Mouse (Mus musculus) frontal cortex, adult 2 months (tissue): ENCODE measurements at regions not wholly inside any gene's neighbourhood (a gene's known extent, or its start where the extent isn't known, plus 50 kb on each side); places are given as distances from the start of the nearest gene placed in this dataset.

Source experiments
- DNase-seq, 2 experiments: peaks; one replicate each; pipeline ENCODE4 v3.0.0; 2022; ENCODE audit warnings: low spot score in 1 of 2; ENCODE audit errors: extremely low spot score in 1 of 2

- DNase-seq: no peak
These were observed 244.0 kb upstream of the Gnaz start for GRCm38 (mm10) chr10:74722971-74723370.

- DNase-seq: no peak
These were observed 217.5 kb upstream of the Gnaz start for GRCm38 (mm10) chr10:74749446-74749845.

GRCm38 (mm10) chr10:74750879-74751278 is 216.1 kb upstream of the Gnaz start:
- no peak for DNase-seq

GRCm38 (mm10) chr10:74760734-74761133 is 206.2 kb upstream of the Gnaz start:
- DNase-seq: peak in 1 of 2 experiments; percentile 2

GRCm38 (mm10) chr10:74789245-74789644 is 177.7 kb upstream of the Gnaz start:
- DNase-seq: no peak

- DNase-seq: no peak
These were observed 177.0 kb upstream of the Gnaz start for GRCm38 (mm10) chr10:74789987-74790386.

- DNase-seq: no peak
These were observed 143.6 kb upstream of the Gnaz start for GRCm38 (mm10) chr10:74823395-74823794.

- DNase-seq: no peak
These were observed 132.6 kb upstream of the Gnaz start for GRCm38 (mm10) chr10:74834359-74834758.

GRCm38 (mm10) chr10:74848372-74848771 is 118.6 kb upstream of the Gnaz start:
- DNase-seq: peak; percentile 57 to 90

- DNase-seq: peak in 1 of 2 experiments; percentile 27
These were observed 111.8 kb upstream of the Gnaz start for GRCm38 (mm10) chr10:74854991-74855664.
